Mouse (Mus musculus) bone marrow, adult 2 months (tissue): ENCODE results near the gene D10Wsu102e. TPM values are rescaled to one million over a fixed set of nuclear protein-coding genes. Genes with fewer than 3 reads are reported as not detected.
A peak's percentile ranks its signal among the peaks of the same experiment; 100 is the strongest.

Experiments used
- H3K27ac ChIP-seq: fragments of 200-500 bp; 2 replicates; pipeline ENCODE4 v1.5.1; 2012; ENCODE audit warnings: low read depth, mild to moderate bottlenecking, control low read depth, inconsistent platforms, low read length; ENCODE audit not compliant: control insufficient read depth, poor library complexity, insufficient read depth
- H3K4me1 ChIP-seq: fragments of 200-500 bp; 2 replicates; pipeline ENCODE4 v1.6.1; 2011; ENCODE audit warnings: low read length; ENCODE audit not compliant: control insufficient read depth, insufficient read depth
- H3K4me3 ChIP-seq: fragments of 200-500 bp; replicated peaks from 2 replicates; pipeline ENCODE3; 2011; ENCODE audit warnings: mild to moderate bottlenecking, low read depth, low read length, control low read depth; ENCODE audit not compliant: control insufficient read depth
- CTCF ChIP-seq: fragments of 200-500 bp; IDR thresholded peaks from 2 replicates; pipeline ENCODE4 v1.5.1; 2011; ENCODE audit warnings: low read length, control low read depth; ENCODE audit not compliant: control insufficient read depth, insufficient read depth
- POLR2A ChIP-seq: fragments of 200-500 bp; IDR thresholded peaks from 2 replicates; pipeline ENCODE4 v1.6.1; 2011; ENCODE audit warnings: low read depth, mild to moderate bottlenecking, control low read depth, low read length, borderline replicate concordance; ENCODE audit not compliant: control insufficient read depth
- WGBS: fragments of 180-500 bp; shearing (Covaris S2); methylation state at CpG from one replicate; pipeline ENCODE4 v1.1.7; 2018; 5-methylcytosine and 5-hydroxymethylcytosine counted together
- polyA plus RNA-seq: library from polyadenylated mRNA; stranded (reverse); fragments of >200 nt; gene quantifications from 2 replicates; pipeline ENCODE4 v1.2.4, GENCODE M21; 2011; ENCODE audit warnings: low replicate concordance; ENCODE audit not compliant: missing spikeins, insufficient read depth, insufficient read length

Gene D10Wsu102e
- polyA plus RNA-seq, 1 experiment = 0.50 TPM

GRCm38 (mm10) chr10:83325903-83326302, 34.1 kb upstream of the D10Wsu102e start:
- no peak for TF ChIP-seq POLR2A
- no peak for TF ChIP-seq CTCF
- Histone ChIP-seq H3K27ac (no peak overlapping the region), H3K4me1 (no peaks in the 10 kb centered on the region; the same call in 1 of the 2 replicates), H3K4me3 (no peak overlapping the region)
- WGBS = 87% methylated on average over 1 of the region's 1 CpGs

GRCm38 (mm10) chr10:83326648-83327285, 33.3 kb upstream of the D10Wsu102e start:
- H3K27ac ChIP-seq = no peak overlapping the region
- TF ChIP-seq POLR2A = no peak
- no peak for TF ChIP-seq CTCF
- WGBS = 84% methylated on average over 14 of the region's 14 CpGs
- no peaks in the 10 kb centered on the region; the same call in 1 of the 2 replicates for H3K4me1 ChIP-seq
- H3K4me3 ChIP-seq = no peak overlapping the region

GRCm38 (mm10) chr10:83328791-83329190, 31.2 kb upstream of the D10Wsu102e start:
- Histone ChIP-seq H3K4me3 (no peak overlapping the region), H3K27ac (no peak overlapping the region), H3K4me1 (no peaks in the 10 kb centered on the region; the same call in 1 of the 2 replicates)
- WGBS = 84% methylated on average over 5 of the region's 5 CpGs
- TF ChIP-seq POLR2A (no peak), CTCF (no peak)

GRCm38 (mm10) chr10:83330336-83330735, 29.7 kb upstream of the D10Wsu102e start:
- H3K27ac ChIP-seq = peak overlapping the region; percentile 24; the same call in 1 of the 2 replicates
- TF ChIP-seq POLR2A (no peak), CTCF (no peak)
- H3K4me1 ChIP-seq = no peaks in the 10 kb centered on the region; the same call in 1 of the 2 replicates
- WGBS = 18% methylated on average over 6 of the region's 6 CpGs
- H3K4me3 ChIP-seq = no peak overlapping the region

GRCm38 (mm10) chr10:83331811-83332210, 28.2 kb upstream of the D10Wsu102e start:
- WGBS = 70% methylated on average over 5 of the region's 5 CpGs

GRCm38 (mm10) chr10:83332581-83332980, 27.4 kb upstream of the D10Wsu102e start:
- 80% methylated on average over 11 of the region's 11 CpGs for WGBS
- Histone ChIP-seq H3K27ac (peak overlapping the region; percentile 67; the same call in 1 of the 2 replicates), H3K4me1 (no peaks in the 10 kb centered on the region; the same call in 1 of the 2 replicates), H3K4me3 (no peak overlapping the region)
- TF ChIP-seq CTCF (no peak), POLR2A (no peak)

More at GRCm38 (mm10) chr10:83331811-83332210, 28.2 kb upstream of the D10Wsu102e start:
- TF ChIP-seq CTCF (no peak), POLR2A (no peak)
- Histone ChIP-seq H3K4me1 (no peaks in the 10 kb centered on the region; the same call in 1 of the 2 replicates), H3K27ac (peak overlapping the region; percentile 61; the same call in 1 of the 2 replicates), H3K4me3 (no peak overlapping the region)

- H3K4me3 ChIP-seq = no peak overlapping the region
- H3K27ac ChIP-seq = no peak overlapping the region
- H3K4me1 ChIP-seq = no peaks in the 10 kb centered on the region; the same call in 1 of the 2 replicates
- TF ChIP-seq POLR2A = no peak
- TF ChIP-seq CTCF = no peak
- WGBS = 29% methylated on average over 7 of the region's 7 CpGs
Measured at GRCm38 (mm10) chr10:83336336-83336735, 23.7 kb upstream of the D10Wsu102e start.

- peak; percentile 48; the same call in 1 of the 2 replicates for TF ChIP-seq POLR2A
- no peak for TF ChIP-seq CTCF
- H3K4me3 ChIP-seq = peak within 1 kb of the TSS; percentile 61
- WGBS = 1% methylated on average over 102 of the region's 102 CpGs
- peak within 1 kb of the TSS; percentile 3; the same call in 1 of the 2 replicates for H3K27ac ChIP-seq
- H3K4me1 ChIP-seq = no peaks in the 10 kb centered on the region
Measured at GRCm38 (mm10) chr10:83337159-83337951, 22.7 kb upstream of the D10Wsu102e start, which contains the start of gene Slc41a2. Gene Slc41a2, minus strand, starts transcription at chr10:83337882.
